Mouse (Mus musculus): Measurements from ENCODE around the gene Cpn2.

DNA sequence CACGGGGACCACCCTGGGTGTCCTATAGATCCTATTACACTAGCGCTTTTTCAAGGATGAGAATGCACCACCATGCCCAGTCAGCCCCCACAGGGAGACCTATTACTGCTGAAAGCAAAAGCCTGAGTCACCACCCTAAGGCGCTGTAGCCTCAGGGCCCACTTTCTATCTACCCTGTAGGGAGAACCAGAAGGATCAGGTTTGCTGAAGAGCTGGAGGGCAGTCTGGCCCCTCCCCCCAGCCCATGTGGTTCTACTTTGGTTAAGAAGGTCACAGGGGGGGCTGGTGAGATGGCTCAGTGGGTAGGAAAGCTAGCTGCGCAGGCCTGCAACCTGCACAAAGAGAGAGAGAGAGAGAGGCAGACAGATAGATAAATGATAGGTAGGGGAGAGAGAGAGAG is 18.4 kb upstream of the Cpn2 start:
- TF ChIP-seq POLR2A (IDR thresholded peaks at IDR 0.05; ENCODE audit: low read depth, low read length): no peak
- TF ChIP-seq CTCF (conservative IDR thresholded peaks at IDR 0.05; ENCODE audit: insufficient read depth, insufficient read length, low read depth, low read length): no peak

All from kidney, adult 2 months (tissue).